Mouse (Mus musculus) spleen, postnatal 14 days (tissue): ENCODE measurements around the gene Itga9.
A peak's percentile ranks its signal among the peaks of the same experiment; 100 is the strongest.

Experiments used
- DNase-seq, 2 experiments: peaks; one replicate each; pipeline ENCODE4 v3.0.0; 2021 to 2022; ENCODE audit warnings: low spot score in 2 of 2

The Itga9 gene

GRCm38 (mm10) chr9:118606817-118607371, 404 bp downstream of the Itga9 start:
- DNase-seq = no peak

DNA sequence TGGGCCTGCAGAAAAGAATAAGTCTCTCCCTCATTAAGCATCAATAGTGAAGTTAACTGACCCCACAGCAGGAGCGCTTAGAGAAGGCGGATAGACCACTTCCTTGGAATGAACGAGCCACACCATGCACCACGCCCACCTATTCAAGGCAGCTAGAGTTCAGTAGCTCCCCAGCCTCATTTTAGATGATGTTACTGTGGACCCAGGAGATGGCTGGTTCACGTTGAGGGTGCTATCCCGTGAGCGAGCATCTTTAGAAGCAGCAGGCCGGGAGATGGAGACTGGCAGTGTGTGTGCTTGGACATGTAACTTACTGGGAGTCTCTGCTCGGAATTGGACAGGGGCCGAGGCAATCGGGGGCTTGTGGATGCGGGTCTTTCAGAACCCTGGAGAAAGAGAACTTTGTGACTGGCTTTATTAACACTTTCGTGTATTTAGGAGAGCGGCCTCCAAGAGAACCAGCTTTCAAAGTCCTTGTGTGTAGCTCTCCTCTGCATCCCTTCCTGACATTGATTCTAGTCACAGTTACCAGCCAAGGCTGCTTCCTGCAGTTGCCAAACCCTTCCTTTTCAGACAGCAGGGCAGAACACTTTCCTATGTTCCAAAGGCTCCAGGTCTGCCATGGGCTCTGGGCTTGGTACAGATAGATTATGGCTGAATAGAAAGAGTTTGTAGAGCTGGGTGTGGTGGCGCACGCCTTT, 1.4 kb downstream of the Itga9 start:
- DNase-seq = no peak

- DNase-seq = no peak
Observed at GRCm38 (mm10) chr9:118608556-118608955, 2.1 kb downstream of the Itga9 start.

GRCm38 (mm10) chr9:118610060-118610459, 3.6 kb downstream of the Itga9 start:
- peak in 1 of 2 experiments; percentile 5 for DNase-seq

DNA sequence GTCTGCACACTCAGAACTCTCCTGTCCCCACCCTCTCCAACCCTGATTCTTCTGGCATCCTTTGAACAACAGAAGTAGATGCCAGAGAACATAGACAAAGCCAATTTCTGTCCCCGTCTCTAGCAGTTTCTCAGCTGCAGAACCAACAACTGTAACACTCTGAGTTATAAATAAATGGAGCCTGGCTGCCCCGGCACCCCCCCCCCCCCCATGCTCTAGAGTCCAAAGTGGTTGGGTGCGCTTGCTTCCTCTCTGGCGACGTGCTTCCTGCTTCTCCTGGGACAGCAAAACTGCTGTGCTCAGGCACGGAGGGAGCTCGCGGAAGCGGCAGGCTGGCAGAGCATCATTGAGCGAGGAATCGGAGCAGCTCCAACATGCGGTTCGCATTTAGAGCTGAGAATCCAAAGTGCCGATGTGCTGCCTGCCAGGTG, 4.6 kb downstream of the Itga9 start:
- DNase-seq = no peak

- no peak for DNase-seq
Observed at GRCm38 (mm10) chr9:118611958-118612581, 5.6 kb downstream of the Itga9 start.

DNA sequence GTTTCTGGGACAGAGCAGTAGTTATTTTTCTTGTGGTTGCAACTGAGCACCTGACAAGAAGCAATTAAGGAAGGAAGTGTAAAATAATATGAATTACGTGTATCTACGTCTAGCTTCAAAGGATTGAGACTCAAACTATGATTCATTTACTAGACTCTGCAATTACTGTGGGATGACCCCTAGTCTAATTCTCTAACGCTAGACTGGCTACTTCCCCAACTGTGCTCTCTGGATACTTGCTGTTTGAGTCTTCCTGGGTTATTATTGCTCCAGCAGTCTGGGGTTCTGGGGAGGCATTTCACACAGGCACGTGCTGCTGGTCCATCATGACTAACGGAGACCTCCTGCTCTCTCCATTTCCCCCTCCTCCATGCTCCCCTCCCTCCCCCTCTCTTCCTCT, 10.7 kb downstream of the Itga9 start:
- DNase-seq = no peak

- DNase-seq = no peak
Observed at GRCm38 (mm10) chr9:118618732-118619250, 12.3 kb downstream of the Itga9 start.

GRCm38 (mm10) chr9:118620807-118621206, 14.3 kb downstream of the Itga9 start:
- DNase-seq = no peak

GRCm38 (mm10) chr9:118621691-118622090, 15.2 kb downstream of the Itga9 start:
- no peak for DNase-seq

GRCm38 (mm10) chr9:118622376-118623166, 16.1 kb downstream of the Itga9 start:
- no peak for DNase-seq

- no peak for DNase-seq
Observed at GRCm38 (mm10) chr9:118623483-118623882, 17.0 kb downstream of the Itga9 start.

DNA sequence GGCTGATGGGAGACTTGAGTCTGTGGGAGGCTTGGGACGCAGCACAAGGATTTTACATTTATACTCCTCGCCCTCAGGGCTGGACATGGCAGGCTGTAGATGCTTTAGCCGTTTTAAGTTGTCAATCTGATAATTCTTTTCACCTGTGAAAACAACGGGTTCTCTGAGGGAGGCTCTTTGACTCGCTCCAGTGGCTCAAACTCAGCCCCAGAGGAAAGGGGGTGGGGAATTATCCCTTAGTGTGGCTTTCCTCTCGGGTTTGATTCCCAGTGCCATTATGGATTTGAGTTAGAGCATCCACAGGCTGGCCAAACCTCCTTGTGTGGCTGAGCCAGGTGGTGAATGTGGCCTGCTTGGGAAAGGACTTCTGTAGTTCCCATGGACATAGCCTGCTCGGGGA, 17.7 kb downstream of the Itga9 start:
- DNase-seq = no peak

GRCm38 (mm10) chr9:118629763-118630379, 23.4 kb downstream of the Itga9 start:
- no peak for DNase-seq

- DNase-seq = no peak
Observed at GRCm38 (mm10) chr9:118631775-118632757, 25.6 kb downstream of the Itga9 start.

DNA sequence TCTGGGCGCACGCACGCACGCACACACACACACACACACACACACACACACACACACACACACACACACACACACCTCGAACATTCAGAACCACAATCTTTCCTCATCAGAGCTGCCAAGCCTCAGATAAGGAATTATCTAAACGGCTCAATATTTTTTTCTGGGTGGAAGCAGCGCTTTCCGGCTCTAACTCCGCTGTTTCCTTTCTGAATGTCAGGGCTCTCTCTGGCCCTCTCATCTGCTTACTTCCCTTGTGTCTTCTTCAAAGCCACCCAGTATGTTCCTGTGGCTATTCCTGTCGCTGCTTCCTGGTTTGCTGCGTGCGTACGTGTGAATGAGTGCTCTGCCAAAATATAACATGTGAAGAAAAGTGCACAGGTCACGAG, 26.3 kb downstream of the Itga9 start:
- DNase-seq = no peak

GRCm38 (mm10) chr9:118638642-118639210, 32.2 kb downstream of the Itga9 start:
- no peak for DNase-seq

GRCm38 (mm10) chr9:118645698-118646355, 39.3 kb downstream of the Itga9 start:
- no peak for DNase-seq

DNA sequence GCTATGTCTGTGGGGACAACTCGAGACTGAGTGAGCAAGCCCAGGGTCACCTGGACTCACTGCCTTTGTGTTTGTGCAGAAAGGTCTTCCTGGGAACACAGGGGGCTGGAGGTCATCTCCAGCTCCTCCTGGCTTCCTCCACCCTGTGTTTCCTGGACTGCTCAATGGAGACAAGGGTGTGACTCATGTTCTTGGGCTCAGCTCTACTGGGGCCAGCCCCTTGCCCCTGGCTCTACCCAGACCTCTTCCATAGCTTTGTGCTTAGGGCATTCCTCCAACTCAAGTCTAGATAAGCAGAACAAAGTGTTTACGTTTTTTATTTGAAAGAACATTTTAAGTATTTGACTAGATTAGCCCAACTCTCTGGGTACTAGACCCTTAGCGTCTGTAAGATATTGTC, 41.0 kb downstream of the Itga9 start:
- DNase-seq = no peak

- no peak for DNase-seq
Observed at GRCm38 (mm10) chr9:118650976-118651375, 44.5 kb downstream of the Itga9 start.
